Mouse (Mus musculus): ENCODE results near the gene Syde2.

- TF ChIP-seq CTCF (IDR thresholded peaks at IDR 0.05; ENCODE audit: extremely low read depth, insufficient read length, insufficient replicate concordance, low read depth, low read length) (no peak), POLR2A (IDR thresholded peaks at IDR 0.05; ENCODE audit: low read depth, low read length) (no peak)
These were observed 57.3 kb downstream of the Syde2 start for GRCm38 (mm10) chr3:146044977-146045376.

All from small intestine, adult 2 months (tissue).